Mouse (Mus musculus): Measurements from ENCODE around the gene Amz1.
A peak's percentile ranks its signal among the peaks of the same experiment; 100 is the strongest.

Amz1 gene

DNA sequence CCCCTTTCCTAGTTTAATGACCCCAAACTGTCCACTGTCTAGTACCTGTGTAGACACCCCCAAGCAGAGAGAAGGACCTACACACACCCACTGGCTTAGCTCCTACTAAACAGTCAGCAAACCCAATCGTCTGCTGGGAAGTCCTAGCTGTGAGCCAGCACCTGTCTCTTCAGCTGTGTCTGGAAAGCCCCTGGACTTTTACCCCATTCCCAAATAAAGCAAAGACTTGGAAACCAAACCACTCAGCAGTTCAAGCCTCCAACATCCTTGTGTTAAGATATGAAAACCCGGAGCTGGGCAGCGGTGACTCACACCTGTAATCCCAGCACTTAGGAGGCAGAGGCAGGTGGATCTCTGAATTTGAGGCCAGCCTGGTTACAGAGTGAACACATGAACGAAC, 42.6 kb downstream of the Amz1 start:
- DNase-seq (ENCODE audit: low read depth, low spot score), result no peak

DNA sequence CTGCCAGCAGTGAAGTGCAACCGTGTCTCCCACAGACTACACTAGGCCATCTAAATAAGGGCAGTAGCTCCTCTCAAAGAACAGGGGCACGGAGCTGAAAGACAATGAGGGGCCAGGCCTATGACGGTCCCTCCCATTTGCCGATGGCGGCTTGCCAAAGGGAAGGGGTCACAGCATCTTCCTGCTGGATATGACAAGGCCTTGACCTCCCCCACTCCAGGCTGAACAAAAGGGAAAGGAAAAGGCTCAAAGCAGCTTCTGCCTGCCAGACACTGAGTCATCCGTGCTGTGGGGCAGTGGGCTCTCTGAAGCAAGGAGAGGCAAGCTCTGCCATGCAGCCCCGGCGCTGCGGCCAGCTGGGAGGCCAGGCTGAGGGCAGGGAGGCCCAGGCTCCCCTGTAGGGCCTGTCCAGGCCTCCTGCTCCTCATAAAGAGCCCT, 43.8 kb downstream of the Amz1 start:
- DNase-seq (ENCODE audit: low read depth, low spot score), result no peak

DNA sequence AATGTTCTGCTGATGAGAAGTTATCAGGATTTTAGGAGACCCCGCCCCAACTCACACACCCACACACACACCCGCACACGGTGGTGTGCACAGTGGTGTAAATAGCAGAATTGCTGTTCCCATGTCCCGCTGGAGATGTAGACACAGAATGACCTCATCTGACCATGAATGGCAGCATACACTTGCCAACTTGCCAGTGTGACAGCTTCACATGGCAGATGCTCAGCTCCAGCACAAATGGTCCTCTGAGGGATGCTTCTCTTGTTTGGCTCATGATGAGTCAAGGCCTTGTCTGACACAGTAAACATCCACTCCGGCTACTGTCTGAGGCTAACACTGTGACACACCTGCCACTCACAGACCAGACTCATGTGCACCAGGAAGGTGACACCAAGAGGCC, 44.4 kb downstream of the Amz1 start:
- DNase-seq (ENCODE audit: low read depth, low spot score), result no peak

DNA sequence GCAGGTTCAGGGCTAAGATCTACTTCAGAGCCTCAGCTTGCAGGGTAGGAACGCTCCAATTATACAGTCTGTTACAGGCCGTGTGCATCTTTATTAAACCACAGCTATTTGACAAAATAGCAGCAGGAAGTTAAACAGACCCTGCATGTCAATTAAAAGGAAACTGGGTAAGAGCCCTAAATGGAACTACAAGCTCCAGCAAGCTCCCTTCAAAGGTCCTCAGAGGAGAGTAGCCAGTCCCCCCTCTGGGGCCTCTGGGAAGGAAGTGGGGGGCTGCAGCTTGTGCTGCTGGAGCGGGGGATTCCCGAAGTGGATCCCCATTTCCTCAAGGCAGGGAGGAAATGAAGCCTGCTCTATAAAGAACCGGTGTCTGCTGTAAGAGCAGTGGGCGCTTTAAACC, 47.7 kb downstream of the Amz1 start:
- DNase-seq (ENCODE audit: low read depth, low spot score), result peak; percentile 44

DNA sequence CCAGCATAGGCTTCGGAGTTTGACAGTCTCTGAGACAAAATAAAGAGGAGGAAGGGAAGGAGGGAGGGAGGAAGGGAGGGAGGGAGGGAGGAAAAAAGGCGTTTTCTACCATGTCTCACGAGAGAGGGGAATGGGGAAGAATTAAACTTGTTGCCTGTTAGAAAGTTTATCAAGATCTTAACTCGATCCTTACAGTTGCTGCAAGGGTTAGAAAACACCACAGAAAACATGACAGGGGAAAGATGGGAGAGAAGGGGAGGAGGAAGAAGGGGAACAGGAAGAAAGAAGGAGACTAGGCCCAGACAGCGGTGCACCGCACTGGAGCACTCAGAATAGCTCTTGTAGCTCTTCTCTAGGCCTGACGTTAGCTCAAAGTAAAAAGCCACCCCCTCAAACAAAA, 48.2 kb downstream of the Amz1 start:
- peak; percentile 44 for DNase-seq (ENCODE audit: low read depth, low spot score)

DNA sequence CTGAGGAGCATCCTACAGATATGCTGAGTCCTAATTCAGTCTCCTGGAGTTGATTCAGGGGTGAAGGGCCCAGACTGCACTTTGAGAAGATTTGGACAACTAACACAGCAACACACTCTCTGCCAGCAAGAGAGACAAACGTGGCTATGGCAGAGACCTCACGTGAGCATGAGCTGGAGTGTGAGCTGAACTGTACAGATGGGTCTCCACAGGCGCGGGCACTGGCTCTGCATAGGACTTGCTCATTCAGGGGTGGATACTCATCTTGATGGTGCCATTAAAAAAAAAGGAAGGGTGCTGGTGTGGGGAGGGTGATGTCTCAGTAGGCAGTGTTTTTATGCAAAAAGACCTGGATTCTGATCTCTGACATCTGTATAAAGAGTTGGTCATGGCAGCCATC, 51.2 kb downstream of the Amz1 start:
- DNase-seq (ENCODE audit: low read depth, low spot score), result no peak

DNA sequence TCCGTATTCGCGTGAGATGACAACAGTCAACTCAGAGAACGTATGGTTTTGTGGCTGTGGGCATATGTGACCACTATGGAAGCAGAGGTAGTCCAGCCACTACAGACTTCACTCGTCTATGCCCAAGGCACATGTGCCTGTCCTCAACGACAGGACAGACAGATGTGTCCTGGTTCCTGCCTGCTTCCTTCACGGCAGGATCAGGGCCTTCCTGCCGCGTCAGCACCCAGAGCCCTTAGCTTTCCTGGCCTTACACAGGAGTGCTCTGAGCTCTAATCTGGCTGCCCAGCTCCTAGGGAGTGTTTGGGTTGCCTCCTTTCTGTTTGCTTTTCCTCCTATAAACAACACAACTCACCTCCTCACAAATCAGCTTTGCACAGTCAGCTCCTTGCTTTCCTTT, 53.0 kb downstream of the Amz1 start:
- DNase-seq (ENCODE audit: low read depth, low spot score), result no peak

DNA sequence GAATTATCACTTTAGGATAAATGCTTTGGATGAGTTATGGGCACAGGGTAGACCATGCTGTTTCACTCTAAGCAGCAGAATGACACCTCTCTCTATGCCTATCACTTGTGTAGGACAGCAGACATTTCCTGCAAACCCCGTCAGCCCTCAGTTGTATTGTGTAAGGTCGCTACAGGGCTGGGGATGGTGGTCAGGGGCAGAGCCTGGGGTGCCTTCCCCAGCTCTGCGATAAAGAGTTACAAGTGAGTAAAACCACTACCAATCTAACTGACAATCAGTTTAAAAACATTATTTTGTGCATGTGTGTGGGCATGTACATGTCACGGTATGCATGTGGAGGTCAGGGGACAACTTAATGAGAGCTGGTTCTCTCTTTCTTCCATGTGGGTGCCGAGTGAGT, 57.2 kb downstream of the Amz1 start:
- DNase-seq (ENCODE audit: low read depth, low spot score), result no peak

DNA sequence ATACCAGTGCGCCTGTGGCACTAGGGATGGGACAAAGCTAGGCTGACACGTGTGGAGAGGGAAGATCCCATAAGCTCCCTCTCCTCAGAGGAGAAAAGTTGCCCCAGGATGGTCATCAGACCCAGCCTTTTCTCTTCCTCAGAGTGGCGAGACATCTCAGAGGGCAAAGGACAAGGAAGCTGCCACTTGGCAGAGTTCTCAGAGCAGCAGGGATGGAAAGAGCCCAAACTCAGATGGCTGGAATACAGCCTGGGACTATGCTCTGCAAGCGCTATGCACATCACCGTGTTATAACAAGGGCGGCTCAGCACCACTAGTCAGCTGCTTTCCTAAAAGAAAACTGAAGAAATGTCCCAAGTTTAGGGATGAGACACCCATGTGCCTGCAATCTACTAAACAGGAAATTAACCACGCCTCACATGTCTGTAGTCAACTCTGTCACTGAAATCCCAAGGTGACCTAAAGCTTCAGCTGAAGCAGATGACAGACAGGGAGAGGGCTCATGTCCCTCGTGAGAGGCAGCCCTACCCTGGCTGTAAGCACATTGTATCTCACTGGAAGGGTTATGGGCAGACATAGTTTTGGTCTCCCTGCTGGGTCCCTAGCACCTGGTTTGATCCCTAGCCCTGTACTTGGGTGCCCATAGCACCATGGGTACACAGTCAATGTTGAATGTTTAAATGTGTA, 58.1 kb downstream of the Amz1 start:
- no peak for DNase-seq (ENCODE audit: low read depth, low spot score)

DNA sequence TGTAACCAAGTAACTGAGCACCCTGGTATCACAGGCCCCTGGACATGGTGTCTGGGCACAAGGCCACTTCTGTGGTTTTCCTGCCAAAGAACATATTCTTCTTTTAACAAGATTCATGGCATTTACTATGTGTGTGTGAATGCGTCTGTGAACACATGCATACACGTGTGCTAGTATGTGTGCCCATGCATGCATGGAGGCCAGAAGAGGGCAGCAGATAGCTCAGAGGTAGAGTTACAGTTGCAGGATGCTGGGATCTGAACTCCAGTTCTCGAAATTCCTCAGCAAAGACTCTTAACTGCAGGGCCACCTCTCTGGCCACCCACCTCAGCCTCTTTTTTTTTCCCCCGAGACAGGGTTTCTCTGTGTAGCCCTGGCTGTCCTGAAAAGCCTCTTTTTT, 59.6 kb downstream of the Amz1 start:
- DNase-seq (ENCODE audit: low read depth, low spot score), result no peak

DNA sequence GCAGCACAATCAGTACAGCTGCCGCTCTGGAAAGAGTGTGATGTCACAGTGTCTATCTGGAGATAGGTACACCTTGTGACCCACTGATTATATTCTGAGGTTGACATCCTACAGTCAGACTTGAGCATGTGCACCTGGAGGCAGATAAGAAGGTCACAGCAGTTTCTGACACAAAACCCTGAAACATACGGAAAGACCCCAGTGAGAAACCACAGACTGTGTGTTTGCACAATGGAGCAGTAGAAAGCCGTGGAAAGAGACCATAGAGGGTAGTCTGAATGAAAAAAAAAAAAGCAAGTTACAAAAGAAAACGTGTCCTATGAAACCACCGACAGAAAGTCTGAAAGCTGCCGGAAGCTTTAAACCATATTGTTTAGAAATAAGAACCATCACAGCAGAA, 60.4 kb downstream of the Amz1 start:
- no peak for DNase-seq (ENCODE audit: low read depth, low spot score)

DNA sequence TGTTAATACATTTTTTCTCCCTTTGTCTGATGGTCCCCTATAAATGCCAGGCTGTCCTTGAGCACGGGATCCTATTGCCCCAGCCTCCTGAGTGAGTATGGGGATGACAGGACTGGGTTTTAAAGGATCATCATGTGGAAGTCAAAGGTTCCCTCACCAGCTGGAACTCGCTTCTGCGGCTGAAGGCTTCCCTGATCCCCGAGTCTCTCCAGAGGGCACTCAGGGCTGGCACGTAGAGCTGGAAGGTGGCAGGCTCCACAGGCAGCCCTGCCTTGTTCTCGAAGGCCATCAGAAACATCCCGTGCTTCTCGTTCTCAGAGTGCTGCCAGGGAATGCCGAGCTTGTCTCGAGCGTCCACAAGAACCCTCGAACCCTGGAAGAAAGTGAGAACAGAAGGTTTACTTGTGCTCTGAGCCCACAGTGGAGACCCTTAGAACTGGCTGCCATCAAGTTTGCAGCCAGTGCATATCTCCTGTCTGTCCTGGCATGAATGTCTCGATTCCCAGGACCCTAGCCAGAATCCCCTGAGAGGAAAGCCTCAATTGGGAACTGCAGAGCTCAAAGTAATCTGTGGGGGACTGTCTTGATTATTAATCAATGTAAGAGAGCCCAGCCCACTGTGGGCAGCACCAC, 61.4 kb downstream of the Amz1 start:
- no peak for DNase-seq (ENCODE audit: low read depth, low spot score)

DNA sequence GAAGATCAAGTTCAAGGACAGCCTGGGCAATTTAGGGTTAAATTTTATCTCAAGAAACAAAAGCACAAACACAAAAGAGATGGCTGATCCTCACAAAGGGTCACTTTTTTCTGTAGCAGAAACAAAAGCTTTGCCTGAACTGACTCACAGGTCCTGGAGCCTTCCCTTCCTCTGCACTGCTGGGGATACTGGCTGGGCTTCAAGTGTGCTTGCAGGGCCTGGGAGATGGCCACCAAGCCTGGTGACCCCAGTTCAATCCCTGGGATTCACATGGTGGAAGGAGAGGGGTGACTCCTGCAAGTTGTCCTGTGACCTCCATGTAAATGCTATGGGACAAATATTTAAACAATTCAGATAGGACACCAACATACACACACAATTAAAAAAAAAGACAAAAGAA, 65.6 kb downstream of the Amz1 start:
- no peak for DNase-seq (ENCODE audit: low read depth, low spot score)

DNA sequence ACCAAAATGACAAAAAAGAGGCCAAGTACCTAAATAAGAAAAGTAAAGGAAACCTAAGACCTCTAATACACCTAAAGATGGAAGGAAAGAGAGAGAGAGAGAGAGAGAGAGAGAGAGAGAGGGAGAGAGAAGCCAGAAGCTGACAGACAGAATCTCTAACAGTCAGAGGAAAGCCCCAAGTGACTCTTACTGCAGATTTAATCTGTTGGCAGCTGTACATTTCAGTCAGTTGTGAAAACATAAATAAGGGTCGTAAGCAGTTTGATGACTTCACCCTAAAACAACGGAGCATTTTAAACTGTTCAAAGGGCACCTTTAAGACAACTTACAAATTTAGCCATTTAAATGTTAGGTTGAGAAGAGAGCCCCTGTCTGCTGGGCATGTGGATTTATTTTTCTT, 66.5 kb downstream of the Amz1 start:
- DNase-seq (ENCODE audit: low read depth, low spot score), result peak; percentile 26

DNA sequence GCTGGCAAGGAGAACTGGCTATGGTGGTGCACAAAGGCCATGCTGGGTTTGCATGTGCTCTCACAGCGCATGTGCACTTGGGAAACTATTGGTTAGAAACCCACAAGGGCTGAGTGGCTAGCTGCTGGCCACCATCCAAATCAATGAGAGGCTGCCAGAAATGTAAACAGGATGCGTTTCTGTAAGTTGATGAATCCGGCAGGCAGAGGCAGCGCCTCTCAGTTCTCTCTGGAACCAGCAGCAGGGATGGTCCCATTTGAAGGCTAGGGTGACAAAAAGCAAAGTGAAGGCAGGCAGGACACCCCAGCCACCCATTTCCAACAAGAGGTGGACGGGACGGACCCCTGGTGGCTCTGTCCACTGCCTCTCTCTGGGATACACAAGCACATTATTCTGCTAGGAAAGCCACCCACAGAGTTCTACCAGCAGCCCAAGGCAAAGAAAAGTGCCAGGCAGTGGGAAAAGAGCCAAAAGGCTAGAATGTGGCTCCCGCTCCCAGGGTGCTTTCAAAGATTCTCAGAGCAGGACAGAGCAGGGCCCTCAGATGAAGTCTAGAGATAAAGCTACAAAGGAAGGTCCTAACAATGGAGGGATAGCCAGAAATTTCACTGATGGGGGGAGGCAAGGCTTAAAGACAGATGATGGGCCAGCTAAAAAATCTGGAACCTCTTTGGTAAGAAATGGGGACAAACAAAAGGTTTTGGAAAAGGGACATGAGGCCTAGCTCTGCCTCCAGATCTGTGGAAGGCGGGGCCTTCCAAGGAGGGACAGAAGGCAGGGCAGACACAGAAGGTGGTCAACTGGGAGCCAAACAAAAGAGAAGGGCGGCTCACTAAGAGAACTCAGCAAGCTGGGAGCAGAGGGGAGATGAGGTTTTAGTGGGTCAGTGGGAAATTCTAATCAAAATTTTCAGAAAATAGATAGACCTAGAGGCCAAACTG, 67.3 kb downstream of the Amz1 start:
- peak; percentile 32 for DNase-seq (ENCODE audit: low read depth, low spot score)

DNA sequence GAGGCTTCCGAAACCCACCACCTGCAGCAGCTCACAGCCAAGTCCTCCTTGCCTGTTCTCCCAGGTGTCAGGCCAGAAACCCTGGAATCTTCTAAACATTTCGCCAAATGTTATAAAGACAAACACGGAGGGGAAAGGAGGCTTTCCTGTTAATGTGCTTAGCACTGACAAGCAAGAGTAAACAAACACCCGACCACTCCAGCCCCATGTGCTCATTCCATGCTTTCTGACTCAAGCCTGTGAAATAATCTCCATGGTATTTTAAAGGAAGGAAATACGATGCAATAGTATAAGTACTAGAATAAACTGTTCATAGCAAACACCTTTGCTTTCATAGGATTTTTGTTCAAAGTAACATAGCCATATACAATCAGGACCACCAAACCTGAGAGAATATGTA, 68.3 kb downstream of the Amz1 start:
- no peak for DNase-seq (ENCODE audit: low read depth, low spot score)

DNA sequence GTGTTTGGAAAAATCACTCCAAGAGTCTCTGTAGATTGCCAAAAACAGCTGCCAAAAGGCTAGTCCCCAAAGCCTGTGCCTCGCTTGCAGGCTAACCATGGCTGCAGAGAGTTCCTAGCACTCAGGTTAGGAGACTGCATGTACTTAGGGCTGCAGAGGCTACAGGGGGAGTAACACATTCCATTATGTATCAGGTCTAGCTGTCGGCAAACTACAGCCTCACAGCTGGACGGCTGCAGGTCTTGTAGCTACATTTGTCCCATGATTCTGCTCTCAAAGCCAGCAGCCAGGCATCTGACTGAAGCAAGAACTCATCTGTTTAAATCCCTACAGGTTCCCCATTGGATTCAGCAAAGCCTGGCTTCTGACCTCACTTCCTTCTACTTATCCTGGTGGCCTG, 70.8 kb downstream of the Amz1 start:
- DNase-seq (ENCODE audit: low read depth, low spot score), result no peak

DNA sequence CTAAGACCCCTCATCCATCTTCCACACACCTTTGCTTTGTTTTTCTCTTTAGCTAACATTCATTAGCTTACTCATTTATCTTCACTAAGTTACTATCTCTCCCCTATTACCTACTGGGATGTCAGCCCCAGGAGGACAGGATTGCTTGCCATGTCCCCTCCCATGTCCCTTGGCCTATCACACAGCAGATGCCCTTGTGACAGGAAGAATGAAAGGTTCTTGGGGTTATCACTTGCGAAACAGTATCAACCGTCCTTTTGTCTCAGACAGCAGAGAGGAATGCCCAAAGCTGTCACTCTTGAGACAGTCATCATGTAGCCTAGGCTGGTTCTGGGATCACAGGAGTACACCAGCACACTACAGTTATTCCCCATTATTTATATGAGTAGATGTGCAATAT, 71.2 kb downstream of the Amz1 start:
- no peak for DNase-seq (ENCODE audit: low read depth, low spot score)

DNA sequence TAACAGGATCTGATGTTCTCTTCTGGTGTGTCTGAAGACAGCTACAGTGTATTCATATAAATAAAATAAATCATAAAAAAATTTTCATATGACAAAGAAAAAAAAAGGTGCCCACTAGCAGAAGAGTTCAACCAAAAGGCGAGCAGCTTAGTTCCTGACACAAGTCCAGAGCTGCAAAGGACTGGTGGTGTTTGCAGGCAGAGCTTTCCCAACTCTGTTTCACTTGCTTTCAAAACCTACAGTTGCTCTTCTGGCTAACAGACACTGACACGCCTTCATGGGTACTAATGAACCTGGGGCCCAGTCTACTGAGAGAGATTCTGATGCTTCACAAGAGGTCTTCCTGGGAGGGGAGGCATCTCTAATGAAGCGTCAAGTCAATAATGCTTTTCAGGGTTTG, 72.1 kb downstream of the Amz1 start:
- DNase-seq (ENCODE audit: low read depth, low spot score), result no peak

DNA sequence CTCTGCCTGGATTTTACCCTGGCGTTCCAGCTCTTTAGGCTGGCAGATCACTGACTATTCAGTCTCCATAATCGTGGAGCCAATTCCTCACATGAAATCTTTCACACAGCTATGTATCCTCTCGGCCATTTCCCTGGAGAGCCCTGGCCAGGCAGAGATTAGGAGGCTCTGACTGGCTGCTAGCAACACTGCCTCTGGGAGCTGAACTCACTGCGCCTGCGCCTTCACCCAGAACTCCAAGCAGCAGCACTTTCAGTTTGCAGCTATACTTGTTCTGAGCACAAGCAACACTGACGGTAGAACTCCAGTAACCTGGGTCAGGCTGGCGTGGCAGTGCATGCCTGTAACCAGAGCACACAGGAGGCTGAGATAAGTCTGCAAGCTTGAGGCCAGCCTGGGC, 74.2 kb downstream of the Amz1 start:
- peak; percentile 43 for DNase-seq (ENCODE audit: low read depth, low spot score)

DNA sequence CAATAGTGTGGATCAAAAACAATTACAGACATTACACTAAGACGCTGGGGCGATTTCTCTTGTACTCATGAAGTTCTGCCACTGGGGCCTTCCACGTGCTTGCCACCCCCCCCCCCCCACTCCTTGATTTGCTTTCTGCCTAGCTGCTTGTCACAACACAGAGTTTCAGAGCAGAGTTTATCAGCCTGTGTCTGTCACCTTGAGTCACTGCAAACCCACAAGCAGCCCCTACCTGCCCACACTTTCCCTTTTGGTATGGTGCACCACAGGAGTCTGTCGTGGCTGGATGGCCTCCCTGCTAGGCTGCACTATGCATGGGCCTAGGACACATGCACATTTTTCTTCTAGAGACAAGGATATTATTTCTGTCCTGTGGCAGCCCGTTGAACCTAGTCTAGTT, 74.8 kb downstream of the Amz1 start:
- DNase-seq (ENCODE audit: low read depth, low spot score), result peak; percentile 52

DNA sequence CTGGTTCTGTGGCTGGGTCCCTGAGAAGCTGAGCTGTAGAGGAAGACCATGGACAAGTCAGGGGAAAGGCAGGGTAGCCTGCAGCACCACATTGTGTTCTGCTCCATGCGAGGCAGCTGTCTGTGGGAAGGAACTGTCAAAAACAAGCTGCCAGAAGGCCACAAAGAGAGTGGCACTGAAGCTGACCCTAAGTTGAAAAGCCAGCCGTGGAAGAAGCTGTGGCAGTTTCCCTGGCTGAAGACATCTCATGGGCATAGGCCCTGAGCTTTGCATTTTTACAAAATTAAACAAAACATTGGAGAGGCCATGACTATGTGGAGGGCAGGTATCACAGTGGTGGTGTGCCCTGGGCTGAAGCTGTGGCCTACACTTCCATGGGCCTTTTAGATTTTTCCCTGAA, 75.3 kb downstream of the Amz1 start:
- no peak for DNase-seq (ENCODE audit: low read depth, low spot score)

Data from CD4-positive, CD25-positive, alpha-beta regulatory T cell, adult 2 months (primary cell).